Mouse (Mus musculus): ENCODE measurements around the gene Ggt6. TPM values are rescaled to one million over a fixed set of nuclear protein-coding genes. Genes with fewer than 3 reads are reported as not detected.
A peak's percentile ranks its signal among the peaks of the same experiment; 100 is the strongest.

The Ggt6 gene
- polyA plus RNA-seq, 1 experiment, result not detected

DNA sequence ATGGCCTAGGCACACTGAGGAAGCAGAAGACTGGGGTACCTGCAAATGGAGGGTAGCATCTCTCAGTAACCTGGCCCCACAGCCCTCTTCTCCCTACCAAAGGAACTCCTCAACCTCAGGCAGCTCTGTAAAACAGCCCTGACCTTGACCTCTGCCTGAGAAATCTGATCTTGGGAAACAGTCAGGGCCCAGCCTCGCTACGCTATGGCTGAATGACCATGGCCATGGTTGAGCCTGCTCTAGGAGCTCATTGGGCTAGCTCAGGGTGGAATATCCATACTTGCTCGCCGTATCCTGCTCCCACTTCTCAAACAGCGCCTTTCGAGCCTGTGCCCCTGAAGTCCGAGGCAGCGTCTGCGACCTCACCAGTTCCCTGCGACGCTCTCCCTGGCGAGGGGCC is 34.3 kb upstream of the Ggt6 start:
- no peak for TF ChIP-seq POLR2A (IDR thresholded peaks at IDR 0.05; ENCODE audit: insufficient read depth, low read length)
- TF ChIP-seq EP300 (IDR thresholded peaks at IDR 0.05; ENCODE audit: insufficient read depth, low read depth, low read length), result 0 out of 2 replicates have a peak, but pooled peaks have one; percentile 46
- Histone ChIP-seq H3K9me3 (replicated peaks; ENCODE audit: control insufficient read depth, insufficient read depth, low read length, poor library complexity, severe bottlenecking) (no peaks in the 10 kb centered on the region), H3K36me3 (ENCODE audit: control insufficient read depth, insufficient read depth, low read length, poor library complexity, severe bottlenecking) (peaks cover 2% of the 10 kb centered on the region; the same call in 1 of the 2 replicates), H3K4me1 (ENCODE audit: control insufficient read depth, insufficient read depth, low read length) (peaks cover 23% of the 10 kb centered on the region), H3K9ac (ENCODE audit: low read depth, poor library complexity, severe bottlenecking) (no peak overlapping the region), H3K27ac (ENCODE audit: insufficient read depth, low read length) (peak overlapping the region; percentile 32; the same call in 1 of the 2 replicates), H3K27me3 (ENCODE audit: control insufficient read depth, insufficient read depth, low read length, poor library complexity, severe bottlenecking) (no peaks in the 10 kb centered on the region), H3K4me3 (ENCODE audit: low read depth, low read length) (no peak overlapping the region)

DNA sequence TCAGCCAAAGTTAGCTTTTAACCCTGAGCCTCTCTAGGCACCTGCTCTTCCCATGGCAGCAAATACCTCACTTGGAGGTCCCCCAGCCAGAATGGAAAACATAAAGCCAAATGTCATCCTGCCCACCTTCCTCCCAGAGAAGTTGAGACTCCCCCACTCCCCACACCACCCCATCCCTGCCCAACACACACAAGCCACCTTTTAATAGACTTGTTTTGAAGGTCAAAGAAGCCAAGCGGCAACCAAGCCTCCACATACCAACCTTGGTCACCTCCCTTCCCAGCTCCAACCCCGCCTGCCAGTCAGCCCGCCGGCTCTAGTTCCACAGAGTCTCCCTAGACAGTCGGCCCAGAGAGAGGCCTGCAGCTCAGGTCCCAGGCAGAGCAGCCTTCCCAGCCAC is 33.3 kb upstream of the Ggt6 start:
- H3K27ac ChIP-seq (ENCODE audit: insufficient read depth, low read length), result peak overlapping the region; percentile 0; the same call in 1 of the 2 replicates

DNA sequence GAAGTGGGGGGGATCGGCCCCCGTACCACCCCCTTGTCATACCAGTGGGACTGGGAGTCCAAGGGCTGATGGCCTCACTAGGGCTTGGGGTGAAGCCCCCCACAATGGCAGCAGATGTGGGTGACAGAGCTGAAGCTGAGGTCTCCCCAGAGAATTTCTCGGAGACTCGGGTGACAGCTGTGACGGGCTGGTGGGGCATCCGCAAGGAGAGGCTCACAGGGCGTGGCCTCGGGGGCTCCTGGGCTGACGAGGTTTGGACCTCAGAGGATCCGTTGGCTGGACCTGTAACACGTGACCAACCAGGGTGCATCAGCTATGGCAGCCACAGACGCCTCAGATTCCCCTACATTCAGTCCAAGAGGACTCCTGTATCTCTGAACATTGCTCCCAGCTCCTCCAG is 32.4 kb upstream of the Ggt6 start:
- Histone ChIP-seq H3K36me3 (ENCODE audit: control insufficient read depth, insufficient read depth, low read length, poor library complexity, severe bottlenecking) (peaks cover 2% of the 10 kb centered on the region; the same call in 1 of the 2 replicates), H3K4me3 (ENCODE audit: low read depth, low read length) (no peak overlapping the region), H3K27me3 (ENCODE audit: control insufficient read depth, insufficient read depth, low read length, poor library complexity, severe bottlenecking) (no peaks in the 10 kb centered on the region), H3K27ac (ENCODE audit: insufficient read depth, low read length) (no peak overlapping the region), H3K9me3 (replicated peaks; ENCODE audit: control insufficient read depth, insufficient read depth, low read length, poor library complexity, severe bottlenecking) (no peaks in the 10 kb centered on the region), H3K9ac (ENCODE audit: low read depth, poor library complexity, severe bottlenecking) (no peak overlapping the region), H3K4me1 (ENCODE audit: control insufficient read depth, insufficient read depth, low read length) (peaks cover 23% of the 10 kb centered on the region)
- TF ChIP-seq POLR2A (IDR thresholded peaks at IDR 0.05; ENCODE audit: insufficient read depth, low read length) (no peak), EP300 (IDR thresholded peaks at IDR 0.05; ENCODE audit: insufficient read depth, low read depth, low read length) (no peak), CTCF (IDR thresholded peaks at IDR 0.05; ENCODE audit: low read depth, low read length) (no peak)

More for the DNA sequence above, 33.3 kb upstream of the Ggt6 start:
- H3K9ac ChIP-seq (ENCODE audit: low read depth, poor library complexity, severe bottlenecking), result no peak overlapping the region
- peaks cover 2% of the 10 kb centered on the region; the same call in 1 of the 2 replicates for H3K36me3 ChIP-seq (ENCODE audit: control insufficient read depth, insufficient read depth, low read length, poor library complexity, severe bottlenecking)
- TF ChIP-seq CTCF (IDR thresholded peaks at IDR 0.05; ENCODE audit: low read depth, low read length) (no peak), EP300 (IDR thresholded peaks at IDR 0.05; ENCODE audit: insufficient read depth, low read depth, low read length) (no peak), POLR2A (IDR thresholded peaks at IDR 0.05; ENCODE audit: insufficient read depth, low read length) (no peak)
- no peaks in the 10 kb centered on the region for H3K27me3 ChIP-seq (ENCODE audit: control insufficient read depth, insufficient read depth, low read length, poor library complexity, severe bottlenecking)
- no peaks in the 10 kb centered on the region for H3K9me3 ChIP-seq (replicated peaks; ENCODE audit: control insufficient read depth, insufficient read depth, low read length, poor library complexity, severe bottlenecking)
- peaks cover 23% of the 10 kb centered on the region for H3K4me1 ChIP-seq (ENCODE audit: control insufficient read depth, insufficient read depth, low read length)
- H3K4me3 ChIP-seq (ENCODE audit: low read depth, low read length), result no peak overlapping the region

- Histone ChIP-seq H3K27me3 (ENCODE audit: control insufficient read depth, insufficient read depth, low read length, poor library complexity, severe bottlenecking) (no peaks in the 10 kb centered on the region), H3K4me1 (ENCODE audit: control insufficient read depth, insufficient read depth, low read length) (peaks cover 19% of the 10 kb centered on the region), H3K4me3 (ENCODE audit: low read depth, low read length) (no peak overlapping the region), H3K36me3 (ENCODE audit: control insufficient read depth, insufficient read depth, low read length, poor library complexity, severe bottlenecking) (no peaks in the 10 kb centered on the region), H3K9ac (ENCODE audit: low read depth, poor library complexity, severe bottlenecking) (no peak overlapping the region), H3K27ac (ENCODE audit: insufficient read depth, low read length) (no peak overlapping the region), H3K9me3 (replicated peaks; ENCODE audit: control insufficient read depth, insufficient read depth, low read length, poor library complexity, severe bottlenecking) (no peaks in the 10 kb centered on the region)
- TF ChIP-seq EP300 (IDR thresholded peaks at IDR 0.05; ENCODE audit: insufficient read depth, low read depth, low read length) (no peak), POLR2A (IDR thresholded peaks at IDR 0.05; ENCODE audit: insufficient read depth, low read length) (no peak), CTCF (IDR thresholded peaks at IDR 0.05; ENCODE audit: low read depth, low read length) (no peak)
These were observed 29.8 kb upstream of the Ggt6 start for GRCm38 (mm10) chr11:72405532-72405931.

DNA sequence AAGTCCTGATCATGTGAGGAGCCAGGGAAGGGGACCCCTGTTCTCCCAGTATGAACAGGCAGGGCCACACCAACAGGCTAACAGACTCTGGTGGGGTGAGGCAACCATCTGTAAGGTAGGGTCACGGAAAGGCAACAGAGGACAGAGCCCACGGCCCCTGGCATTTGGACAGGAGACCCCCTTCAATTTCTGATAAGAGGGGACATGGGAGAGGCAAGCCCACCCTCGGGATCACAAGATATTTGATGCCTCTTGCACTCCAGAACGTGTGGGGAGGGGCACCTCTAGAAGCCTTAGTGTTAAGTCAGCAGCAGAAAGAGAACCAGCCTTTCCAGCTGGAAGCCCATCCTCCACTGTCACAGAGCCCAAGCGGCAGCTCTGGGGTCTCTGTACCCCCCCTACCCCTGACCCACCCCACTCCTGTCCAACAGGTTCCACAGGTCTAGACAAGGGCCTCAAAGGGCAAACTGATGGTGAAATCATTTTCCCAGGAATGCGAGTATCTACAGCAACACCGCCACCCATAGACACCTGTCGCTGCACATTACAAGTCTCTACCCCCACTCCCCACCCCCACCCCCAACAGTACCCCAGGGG is 29.1 kb upstream of the Ggt6 start:
- H3K9ac ChIP-seq (ENCODE audit: low read depth, poor library complexity, severe bottlenecking), result no peak overlapping the region
- no peak for TF ChIP-seq CTCF (IDR thresholded peaks at IDR 0.05; ENCODE audit: low read depth, low read length)
- no peak for TF ChIP-seq POLR2A (IDR thresholded peaks at IDR 0.05; ENCODE audit: insufficient read depth, low read length)
- no peak for TF ChIP-seq EP300 (IDR thresholded peaks at IDR 0.05; ENCODE audit: insufficient read depth, low read depth, low read length)
- peaks cover 15% of the 10 kb centered on the region for H3K4me1 ChIP-seq (ENCODE audit: control insufficient read depth, insufficient read depth, low read length)
- H3K27me3 ChIP-seq (ENCODE audit: control insufficient read depth, insufficient read depth, low read length, poor library complexity, severe bottlenecking), result no peaks in the 10 kb centered on the region
- H3K27ac ChIP-seq (ENCODE audit: insufficient read depth, low read length), result no peak overlapping the region
- no peak overlapping the region for H3K4me3 ChIP-seq (ENCODE audit: low read depth, low read length)
- no peaks in the 10 kb centered on the region for H3K9me3 ChIP-seq (replicated peaks; ENCODE audit: control insufficient read depth, insufficient read depth, low read length, poor library complexity, severe bottlenecking)
- no peaks in the 10 kb centered on the region for H3K36me3 ChIP-seq (ENCODE audit: control insufficient read depth, insufficient read depth, low read length, poor library complexity, severe bottlenecking)

GRCm38 (mm10) chr11:72407081-72407480 is 28.2 kb upstream of the Ggt6 start:
- TF ChIP-seq EP300 (IDR thresholded peaks at IDR 0.05; ENCODE audit: insufficient read depth, low read depth, low read length), result no peak
- Histone ChIP-seq H3K36me3 (ENCODE audit: control insufficient read depth, insufficient read depth, low read length, poor library complexity, severe bottlenecking) (no peaks in the 10 kb centered on the region), H3K4me1 (ENCODE audit: control insufficient read depth, insufficient read depth, low read length) (peaks cover 12% of the 10 kb centered on the region)

More at GRCm38 (mm10) chr11:72407081-72407480, 28.2 kb upstream of the Ggt6 start:
- no peak overlapping the region for H3K9ac ChIP-seq (ENCODE audit: low read depth, poor library complexity, severe bottlenecking)
- no peak overlapping the region for H3K27ac ChIP-seq (ENCODE audit: insufficient read depth, low read length)
- H3K4me3 ChIP-seq (ENCODE audit: low read depth, low read length), result no peak overlapping the region
- no peaks in the 10 kb centered on the region for H3K9me3 ChIP-seq (replicated peaks; ENCODE audit: control insufficient read depth, insufficient read depth, low read length, poor library complexity, severe bottlenecking)
- H3K27me3 ChIP-seq (ENCODE audit: control insufficient read depth, insufficient read depth, low read length, poor library complexity, severe bottlenecking), result no peaks in the 10 kb centered on the region
